Mouse (Mus musculus): Measurements from ENCODE around the gene Rfx1.

DNA sequence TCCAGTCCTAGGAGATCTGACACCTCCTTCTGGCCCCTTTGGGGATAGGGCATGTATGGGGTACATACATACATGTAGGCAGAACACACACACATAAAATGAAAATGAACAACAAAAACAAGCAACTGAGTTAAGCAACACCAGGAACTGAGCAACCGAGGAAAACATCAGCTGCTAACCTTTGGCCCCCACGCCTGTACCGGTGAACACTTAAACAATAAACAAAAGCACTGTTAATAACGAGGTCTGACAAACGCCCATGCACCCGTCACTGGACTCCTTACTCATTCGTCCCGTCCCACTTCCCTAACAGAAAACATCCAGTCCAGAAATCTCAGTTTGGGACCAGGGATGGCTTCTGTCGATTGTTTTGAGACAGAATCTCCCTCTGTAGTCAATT is 22.6 kb downstream of the Rfx1 start:
- no peak for TF ChIP-seq CHD1 (IDR thresholded peaks at IDR 0.05; ENCODE audit: low read depth, low read length)
- no peak for TF ChIP-seq POLR2A (IDR thresholded peaks at IDR 0.05; ENCODE audit: low read depth, low read length)
- no peak for TF ChIP-seq GABPA (IDR thresholded peaks at IDR 0.05; ENCODE audit: insufficient replicate concordance, low read depth, low read length)
- TF ChIP-seq ZC3H11A (IDR thresholded peaks at IDR 0.05; ENCODE audit: low read depth, low read length): no peak
- no peak for TF ChIP-seq EP300 (IDR thresholded peaks at IDR 0.05; ENCODE audit: low read length)
- TF ChIP-seq CTCF (conservative IDR thresholded peaks at IDR 0.05 in 1 of 2, IDR thresholded peaks at IDR 0.05 in 1 of 2; ENCODE audit: low read depth in 2 of 2, low read length in 2 of 2): no peak
- TF ChIP-seq E2F4 (IDR thresholded peaks at IDR 0.05; ENCODE audit: insufficient replicate concordance, low read depth, low read length): no peak
- TF ChIP-seq MEF2A (IDR thresholded peaks at IDR 0.05; ENCODE audit: borderline replicate concordance, low read depth, low read length): no peak
- no peak for TF ChIP-seq JUN (IDR thresholded peaks at IDR 0.05; ENCODE audit: insufficient read depth, low read depth, low read length)

Measured in CH12.LX (cell line).